Mouse (Mus musculus) G1E-ER4 (cell line): ENCODE data around the gene Col4a2. TPM values are rescaled to one million over a fixed set of nuclear protein-coding genes. Genes with fewer than 3 reads are reported as not detected.

Experiments
- GATA1 ChIP-seq: IDR thresholded peaks from one replicate; pipeline ENCODE4 v1.8.0; 2012; ENCODE audit warnings: low read length, inconsistent platforms
- polyA plus RNA-seq: library from polyadenylated mRNA; stranded (reverse); fragments of >175 nt; gene quantifications from 2 replicates; pipeline ENCODE4 v1.2.3, GENCODE M21; 2012

Gene Col4a2
- polyA plus RNA-seq, 1 experiment: not detected

GRCm38 (mm10) chr8:11283217-11283616 lies 29.4 kb upstream of the Col4a2 start:
- no peak for TF ChIP-seq GATA1

GRCm38 (mm10) chr8:11285437-11285836 lies 27.2 kb upstream of the Col4a2 start:
- no peak for TF ChIP-seq GATA1

GRCm38 (mm10) chr8:11287139-11287538 lies 25.5 kb upstream of the Col4a2 start:
- TF ChIP-seq GATA1: no peak

GRCm38 (mm10) chr8:11288286-11288685 lies 24.3 kb upstream of the Col4a2 start:
- TF ChIP-seq GATA1: no peak

- no peak for TF ChIP-seq GATA1
Observed at GRCm38 (mm10) chr8:11290533-11290932, 22.1 kb upstream of the Col4a2 start.

GRCm38 (mm10) chr8:11292611-11293010 lies 20.0 kb upstream of the Col4a2 start:
- TF ChIP-seq GATA1: no peak

GRCm38 (mm10) chr8:11296282-11296943 lies 16.2 kb upstream of the Col4a2 start:
- TF ChIP-seq GATA1: no peak

- TF ChIP-seq GATA1: no peak
Observed at GRCm38 (mm10) chr8:11297141-11297838, 15.3 kb upstream of the Col4a2 start.

- TF ChIP-seq GATA1: no peak
Observed at GRCm38 (mm10) chr8:11298531-11299316, 13.9 kb upstream of the Col4a2 start.

GRCm38 (mm10) chr8:11299317-11299602 lies 13.3 kb upstream of the Col4a2 start:
- no peak for TF ChIP-seq GATA1

GRCm38 (mm10) chr8:11300436-11300835 lies 12.2 kb upstream of the Col4a2 start:
- TF ChIP-seq GATA1: no peak

- no peak for TF ChIP-seq GATA1
Observed at GRCm38 (mm10) chr8:11304027-11304601, 8.5 kb upstream of the Col4a2 start.

GRCm38 (mm10) chr8:11305539-11305938 lies 7.1 kb upstream of the Col4a2 start:
- no peak for TF ChIP-seq GATA1

GRCm38 (mm10) chr8:11307451-11307850 lies 5.2 kb upstream of the Col4a2 start:
- no peak for TF ChIP-seq GATA1

- no peak for TF ChIP-seq GATA1
Observed at GRCm38 (mm10) chr8:11308570-11308998, 4.0 kb upstream of the Col4a2 start.

- no peak for TF ChIP-seq GATA1
Observed at GRCm38 (mm10) chr8:11309226-11309625, 3.4 kb upstream of the Col4a2 start.

GRCm38 (mm10) chr8:11310049-11310448 lies 2.6 kb upstream of the Col4a2 start:
- TF ChIP-seq GATA1: no peak
